Mouse (Mus musculus): ENCODE measurements around the gene Ntn4. TPM values are rescaled to one million over a fixed set of nuclear protein-coding genes. Genes with fewer than 3 reads are reported as not detected.

The Ntn4 gene
- total RNA-seq, 2 experiments from 2014 or later: 6.4 to 7.8 TPM

DNA sequence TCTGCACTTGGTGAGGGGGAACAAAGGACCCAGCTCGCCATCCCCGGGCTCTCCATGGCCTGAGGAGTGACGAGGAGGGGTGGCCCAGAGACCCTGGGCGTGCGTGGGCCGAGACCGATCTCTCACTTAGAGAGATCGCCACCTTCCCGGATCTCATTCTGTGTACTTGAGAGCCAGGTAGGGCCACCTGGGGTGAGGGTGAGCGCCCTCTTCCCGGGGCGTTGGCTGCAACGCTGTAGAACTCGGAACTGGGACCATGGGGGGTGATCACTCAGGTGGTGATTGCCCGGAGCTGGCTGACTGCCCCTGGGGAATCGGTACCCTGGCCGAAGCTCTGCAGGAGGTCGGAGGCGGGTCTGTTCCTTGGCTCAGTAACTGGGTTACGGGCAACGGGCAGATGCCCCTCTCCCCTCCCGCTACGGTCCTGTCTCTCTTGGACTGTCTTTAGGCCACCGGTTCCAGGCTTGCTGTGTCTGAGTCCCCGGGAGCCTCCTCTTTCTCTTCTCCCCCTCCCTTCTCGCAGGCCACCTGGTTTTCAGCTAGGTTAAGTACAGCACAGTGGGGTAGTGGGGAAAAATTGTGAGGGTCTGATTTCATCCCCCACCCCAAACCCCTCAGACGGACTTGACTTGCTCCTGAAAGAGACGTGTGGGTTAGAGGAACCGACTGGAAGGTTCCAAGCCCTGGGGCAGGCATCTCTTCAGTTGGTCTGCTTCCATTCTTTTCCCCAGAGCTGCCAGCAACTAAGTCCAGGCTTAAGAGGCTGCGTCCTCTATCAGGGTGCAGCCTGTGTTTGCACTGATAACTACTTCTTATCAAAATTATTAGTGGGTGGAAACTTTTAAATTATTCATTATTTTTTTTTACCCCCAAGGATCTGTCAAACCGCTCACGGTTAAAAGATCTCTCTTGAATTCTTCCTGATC lies 1.6 kb downstream of the Ntn4 start:
- DNase-seq (ENCODE audit: low spot score in 2 of 2): no peak

DNA sequence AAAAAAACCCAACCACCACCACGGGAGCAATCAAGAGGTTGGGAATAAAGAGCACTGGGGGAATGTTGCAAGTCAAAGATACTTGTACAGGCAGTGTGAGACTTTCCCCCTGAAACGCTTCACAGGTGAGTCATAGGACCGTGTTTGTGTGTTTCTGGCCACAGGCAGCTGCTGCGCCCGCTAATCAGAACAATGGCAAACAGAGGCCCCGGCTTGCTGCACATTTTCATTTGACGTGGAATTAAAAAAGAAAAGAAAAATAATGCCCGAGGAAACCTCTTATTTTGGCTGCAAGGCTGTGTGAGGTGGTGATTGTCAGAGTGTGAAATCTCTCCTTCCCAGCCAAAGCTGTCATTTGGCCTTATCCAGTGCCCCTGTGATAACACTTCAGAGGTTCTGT lies 2.4 kb downstream of the Ntn4 start:
- DNase-seq (ENCODE audit: low spot score in 2 of 2): no peak

DNA sequence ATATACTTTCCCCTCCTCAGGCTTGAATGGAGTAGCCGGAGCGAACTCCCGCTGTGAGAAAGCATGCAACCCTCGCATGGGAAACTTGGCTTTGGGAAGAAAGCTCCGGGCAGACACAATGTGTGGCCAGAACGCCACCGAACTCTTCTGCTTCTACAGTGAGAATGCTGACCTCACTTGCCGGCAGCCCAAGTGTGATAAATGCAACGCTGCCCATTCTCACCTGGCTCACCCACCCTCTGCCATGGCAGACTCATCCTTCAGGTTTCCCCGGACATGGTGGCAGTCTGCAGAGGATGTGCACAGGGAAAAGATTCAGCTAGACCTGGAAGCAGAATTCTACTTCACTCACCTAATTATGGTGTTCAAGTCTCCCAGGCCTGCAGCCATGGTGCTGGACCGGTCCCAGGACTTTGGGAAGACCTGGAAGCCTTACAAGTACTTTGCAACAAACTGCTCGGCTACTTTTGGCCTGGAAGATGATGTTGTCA lies 4.0 kb downstream of the Ntn4 start:
- DNase-seq (ENCODE audit: low spot score in 2 of 2): no peak

DNA sequence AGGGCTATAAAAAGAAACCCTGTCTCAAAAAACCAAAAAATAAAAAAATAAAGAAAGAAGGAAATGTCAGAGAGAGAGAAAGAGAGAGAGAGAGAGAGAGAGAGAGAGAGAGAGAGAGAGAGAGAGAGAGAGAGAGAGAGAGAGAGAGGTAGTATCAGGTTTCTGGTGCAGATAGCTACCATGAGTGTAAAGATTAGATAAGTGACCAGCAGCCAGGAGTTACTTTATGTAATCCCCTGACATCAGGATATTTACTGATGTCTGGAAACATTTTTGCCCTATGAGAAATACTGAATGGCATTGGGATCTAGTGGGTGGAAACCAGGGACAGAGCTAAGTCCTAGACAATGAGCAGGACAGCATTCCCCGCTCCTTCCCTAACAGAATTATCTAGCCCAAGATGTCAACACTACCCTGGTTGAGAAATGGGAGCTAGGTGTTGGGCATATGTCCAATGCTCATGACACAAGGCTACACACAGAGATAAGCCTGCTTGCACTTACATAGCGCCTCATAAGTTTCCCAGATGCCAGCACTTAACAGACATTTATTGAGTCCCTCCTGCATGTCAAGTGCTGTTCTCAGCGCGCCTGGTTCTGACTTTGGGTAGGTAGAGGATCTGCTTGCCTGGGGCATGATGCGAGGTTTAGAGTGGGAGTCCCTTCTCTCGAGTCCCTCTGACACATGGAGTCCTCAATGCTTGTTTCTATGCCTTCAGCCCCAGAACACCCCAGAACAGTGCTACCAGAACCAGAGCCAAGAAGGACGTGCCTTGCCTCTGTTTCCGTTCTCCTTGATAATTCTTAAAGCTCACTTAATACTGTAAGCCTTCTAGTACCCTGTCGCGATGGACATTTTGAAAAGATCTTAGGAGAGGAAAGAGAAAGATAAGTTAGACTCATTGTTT lies 7.4 kb downstream of the Ntn4 start:
- DNase-seq (ENCODE audit: low spot score in 2 of 2): no peak

DNA sequence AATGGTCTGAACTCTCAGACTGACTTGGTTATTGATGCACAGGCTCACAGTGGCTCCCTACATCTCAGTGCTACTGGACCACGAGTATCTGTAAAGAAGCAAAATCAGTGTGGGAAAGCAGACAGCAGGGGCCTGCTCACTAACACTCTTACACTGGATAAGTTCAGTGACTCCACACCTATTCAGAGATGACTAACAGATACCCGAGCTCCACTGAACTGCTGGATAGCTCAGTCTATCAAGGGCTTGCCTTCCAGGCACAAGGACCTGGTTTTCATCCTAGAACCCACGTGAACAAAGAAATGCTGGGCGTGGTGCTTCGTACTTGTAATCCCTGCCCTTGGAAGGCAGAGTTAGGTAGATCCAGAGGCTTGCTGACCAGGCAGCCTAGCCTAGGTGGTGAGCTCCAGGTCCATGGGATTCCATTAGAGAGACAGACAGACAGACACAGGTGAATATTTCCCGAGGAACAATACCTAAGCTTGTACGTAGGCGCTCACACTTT lies 8.2 kb downstream of the Ntn4 start:
- no peak for DNase-seq (ENCODE audit: low spot score in 2 of 2)

DNA sequence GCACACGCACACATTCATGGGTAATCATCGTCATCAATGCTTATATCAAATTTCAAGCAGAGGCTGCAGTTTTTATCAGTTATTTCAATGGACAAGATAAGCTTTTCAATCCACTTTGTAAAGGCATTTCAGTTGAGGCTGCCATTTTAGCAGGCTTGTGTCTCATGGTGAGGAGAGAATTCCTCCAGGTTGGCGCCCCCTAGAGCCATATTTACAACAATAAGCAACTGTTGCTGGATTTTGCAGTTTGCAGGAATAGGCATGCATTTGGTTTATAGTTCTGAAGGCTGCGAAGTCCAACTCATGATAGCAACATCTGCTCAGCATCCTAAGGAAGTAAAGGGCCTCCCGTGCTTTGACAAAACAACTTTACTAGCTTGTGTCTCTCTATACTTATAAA lies 8.6 kb downstream of the Ntn4 start:
- DNase-seq (ENCODE audit: low spot score in 2 of 2): no peak

DNA sequence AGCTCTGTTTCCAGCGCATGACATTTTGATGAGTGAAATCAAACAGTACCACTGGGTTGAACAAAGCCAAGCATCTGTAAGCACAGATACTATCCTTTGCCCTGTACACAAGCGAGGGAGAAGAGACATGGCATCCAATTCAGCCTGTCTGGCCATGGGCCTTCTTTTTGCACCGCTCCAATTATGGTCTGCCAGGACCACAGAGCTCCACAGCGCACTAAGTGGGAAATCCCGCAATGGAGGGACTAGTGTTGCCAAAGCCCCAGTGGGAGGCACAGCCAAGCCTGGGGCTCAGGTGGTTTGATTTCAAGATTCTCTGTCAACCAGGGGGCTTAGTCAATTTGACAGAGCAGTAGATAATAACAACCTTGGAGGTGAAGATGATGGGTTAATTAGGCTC lies 9.1 kb downstream of the Ntn4 start:
- no peak for DNase-seq (ENCODE audit: low spot score in 2 of 2)

DNA sequence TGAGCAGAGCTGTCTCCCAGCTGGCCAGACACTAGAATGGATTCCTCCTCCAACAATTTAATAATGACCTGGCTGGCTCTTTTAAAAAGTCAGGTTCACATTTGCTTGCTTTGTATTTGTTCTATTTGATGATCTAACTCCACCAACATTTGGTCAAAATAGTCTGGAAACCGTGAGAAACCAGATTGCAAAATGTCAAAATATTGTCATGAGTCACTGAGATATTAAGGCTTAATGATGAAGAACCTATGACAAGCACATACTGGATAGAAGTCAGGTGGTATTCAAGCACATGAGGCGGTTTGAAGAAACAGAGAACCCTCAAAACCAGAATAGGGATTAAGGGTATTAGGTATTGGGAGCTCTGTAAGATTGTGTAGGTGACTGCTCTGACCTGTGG lies 12.8 kb downstream of the Ntn4 start:
- DNase-seq (ENCODE audit: low spot score in 2 of 2): no peak

DNA sequence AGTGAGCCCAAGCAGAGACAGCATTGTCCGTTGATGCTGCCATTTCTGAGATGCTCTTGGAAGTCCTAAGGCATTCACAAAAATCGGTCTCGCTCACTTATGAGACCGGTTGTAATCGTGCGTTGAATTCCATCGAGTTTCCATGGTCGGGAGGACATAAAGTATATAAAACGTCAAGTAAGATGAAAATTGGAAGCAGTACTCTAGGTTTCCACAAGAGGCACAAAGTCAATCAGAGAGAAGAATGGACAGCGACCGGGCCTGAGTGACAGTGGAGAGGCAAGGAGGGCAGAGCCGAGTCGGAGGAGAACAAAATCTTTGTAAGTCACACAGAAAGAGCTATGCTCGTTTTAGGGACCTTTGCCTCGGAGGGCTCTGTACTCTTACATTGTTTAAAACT lies 14.9 kb downstream of the Ntn4 start:
- no peak for DNase-seq (ENCODE audit: low spot score in 2 of 2)

DNA sequence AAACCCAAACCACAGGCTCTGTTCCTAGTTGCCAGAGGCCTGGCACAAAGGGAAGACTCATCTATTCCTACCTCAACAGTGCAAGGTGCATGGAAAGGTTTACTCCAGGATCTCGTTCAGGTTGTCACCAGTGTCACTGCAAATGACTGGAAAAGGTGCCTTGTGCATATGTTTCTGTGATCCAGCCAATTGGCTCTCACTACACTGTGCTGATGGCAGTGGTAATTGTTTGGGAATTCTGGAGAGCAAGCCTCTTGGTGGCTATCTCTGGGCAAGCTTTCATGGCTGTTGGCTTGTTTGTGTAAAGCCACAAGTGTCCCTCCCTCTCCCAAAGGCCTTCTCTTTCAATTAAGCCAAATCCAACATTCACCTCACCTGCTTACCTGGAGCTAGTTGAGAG lies 19.3 kb downstream of the Ntn4 start:
- DNase-seq (ENCODE audit: low spot score in 2 of 2): no peak

DNA sequence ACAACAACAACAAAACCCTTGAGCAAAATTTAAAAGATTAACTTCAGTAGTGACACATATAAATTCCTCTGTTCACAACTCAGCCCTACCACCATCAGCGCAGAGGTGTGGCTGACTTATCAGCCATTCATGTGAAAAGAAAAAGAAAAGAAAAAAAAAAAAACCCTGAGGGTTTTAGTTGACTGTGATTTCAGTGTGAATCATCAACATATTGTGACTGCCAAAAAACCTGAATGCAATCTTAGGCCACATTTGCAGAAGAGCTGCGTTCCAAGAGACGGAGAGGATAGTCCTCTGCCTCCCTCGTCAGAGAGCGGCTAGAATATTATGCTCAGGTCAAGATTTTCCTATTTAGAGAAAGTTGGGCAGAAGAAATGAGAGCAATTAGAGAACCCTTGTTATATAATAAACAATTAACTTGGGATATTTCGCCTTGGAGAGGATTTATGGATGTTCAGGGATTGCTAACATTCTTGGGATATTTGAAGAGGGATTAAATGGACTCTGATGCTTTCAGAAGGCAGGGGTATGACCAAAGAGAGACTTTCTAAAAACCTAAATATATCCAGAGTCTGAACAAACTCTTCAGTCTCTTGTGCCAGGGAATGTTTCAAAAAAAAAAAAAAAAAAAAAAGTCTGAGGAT lies 21.0 kb downstream of the Ntn4 start:
- no peak for DNase-seq (ENCODE audit: low spot score in 2 of 2)

DNA sequence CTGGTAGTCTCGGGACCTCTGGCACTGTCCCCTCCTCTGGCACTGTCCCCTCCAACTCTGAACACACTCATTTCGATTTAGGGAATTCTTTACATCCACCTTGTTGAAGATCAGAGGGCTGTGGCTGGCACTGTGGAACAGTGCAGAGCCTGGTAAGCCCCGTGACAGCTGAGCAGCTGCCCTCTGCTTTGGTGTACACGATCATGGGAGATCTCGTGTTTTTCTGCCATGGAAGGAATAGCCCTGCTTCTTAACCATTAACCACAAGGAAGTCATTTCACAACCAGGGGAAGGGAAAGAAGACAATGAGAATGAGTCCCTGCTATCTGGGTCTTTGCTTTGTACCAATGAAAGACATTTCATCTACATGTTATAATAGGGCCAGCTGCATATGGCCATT lies 21.5 kb downstream of the Ntn4 start:
- no peak for DNase-seq (ENCODE audit: low spot score in 2 of 2)

DNA sequence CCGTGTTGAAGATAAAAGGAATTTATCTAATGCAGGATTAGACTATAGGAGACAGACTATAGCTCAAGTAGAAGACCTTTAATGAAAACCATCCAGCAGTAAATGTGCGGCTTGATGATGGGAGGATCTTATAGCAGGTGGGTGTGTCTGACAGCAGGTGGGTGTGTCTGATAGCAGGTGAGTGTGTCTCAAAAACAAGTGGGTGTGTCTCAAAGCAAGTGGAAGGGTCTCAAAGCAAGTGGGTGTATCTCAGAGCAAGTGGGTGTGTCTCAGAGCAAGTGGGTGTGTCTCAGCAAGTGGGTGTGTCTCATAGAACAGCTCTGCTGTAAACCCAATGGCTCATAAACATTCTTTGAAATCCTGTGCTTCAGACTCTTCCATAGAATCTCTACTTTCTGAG lies 25.7 kb downstream of the Ntn4 start:
- DNase-seq (ENCODE audit: low spot score in 2 of 2): no peak

DNA sequence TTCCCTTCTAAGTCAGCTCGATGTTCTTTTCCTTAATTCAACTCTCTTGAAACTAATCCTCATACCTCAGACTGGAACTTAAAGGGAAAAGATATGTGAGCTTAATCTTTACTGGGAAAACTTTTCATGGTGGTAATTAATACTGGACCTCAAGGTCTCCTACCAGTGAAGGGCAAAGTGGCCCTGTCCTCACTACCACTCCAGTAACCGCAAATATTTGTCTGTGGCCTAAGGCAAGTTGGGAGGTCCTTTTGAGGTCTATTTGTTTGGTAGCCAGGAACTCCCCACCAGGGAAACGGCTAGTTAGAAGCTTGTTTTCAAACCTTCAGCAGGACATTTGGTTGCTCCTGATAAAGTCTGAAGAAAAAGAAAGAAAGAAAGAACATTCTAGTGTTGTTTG lies 26.5 kb downstream of the Ntn4 start:
- no peak for DNase-seq (ENCODE audit: low spot score in 2 of 2)

DNA sequence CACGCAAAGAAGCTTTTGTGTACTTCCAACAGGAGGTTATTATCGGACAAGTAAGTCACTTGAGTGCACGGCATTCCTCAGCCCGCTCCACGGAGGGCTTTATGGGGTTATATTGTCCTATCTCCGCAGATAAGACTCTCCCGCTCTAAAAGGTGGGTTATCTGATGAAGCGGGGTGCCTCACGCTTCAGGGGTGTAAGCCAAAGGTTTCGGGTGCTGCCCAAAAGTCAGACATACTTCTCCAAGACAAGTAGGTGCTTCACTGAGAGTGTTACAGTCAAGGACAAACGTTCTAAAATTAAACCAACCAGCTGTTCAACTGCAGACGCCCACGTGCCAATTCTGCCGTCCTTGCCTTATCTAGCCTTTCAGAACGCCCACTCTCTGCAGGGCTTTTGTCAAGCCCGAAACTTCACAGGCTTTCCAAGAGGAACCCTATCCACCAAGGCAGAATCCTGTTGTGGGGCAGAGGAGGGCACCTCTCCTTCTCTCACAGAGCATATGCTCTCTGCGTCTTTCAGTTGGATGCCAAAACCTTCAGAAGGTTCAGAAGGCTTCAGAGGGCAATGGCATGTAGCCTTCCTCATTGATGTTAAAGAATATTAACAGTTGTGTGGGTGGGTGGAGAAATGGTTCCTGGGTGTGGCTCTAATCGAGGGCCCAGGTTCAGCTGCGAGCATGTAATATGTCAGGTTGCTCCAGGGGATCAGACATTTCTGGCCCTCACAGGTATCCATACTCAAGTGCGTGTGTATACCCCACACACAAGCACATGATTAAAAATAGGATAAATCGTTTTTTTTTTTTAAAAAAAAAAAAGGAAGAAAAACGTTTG lies 32.4 kb downstream of the Ntn4 start:
- peak in 1 of 2 experiments; percentile 7 for DNase-seq (ENCODE audit: low spot score in 2 of 2)

DNA sequence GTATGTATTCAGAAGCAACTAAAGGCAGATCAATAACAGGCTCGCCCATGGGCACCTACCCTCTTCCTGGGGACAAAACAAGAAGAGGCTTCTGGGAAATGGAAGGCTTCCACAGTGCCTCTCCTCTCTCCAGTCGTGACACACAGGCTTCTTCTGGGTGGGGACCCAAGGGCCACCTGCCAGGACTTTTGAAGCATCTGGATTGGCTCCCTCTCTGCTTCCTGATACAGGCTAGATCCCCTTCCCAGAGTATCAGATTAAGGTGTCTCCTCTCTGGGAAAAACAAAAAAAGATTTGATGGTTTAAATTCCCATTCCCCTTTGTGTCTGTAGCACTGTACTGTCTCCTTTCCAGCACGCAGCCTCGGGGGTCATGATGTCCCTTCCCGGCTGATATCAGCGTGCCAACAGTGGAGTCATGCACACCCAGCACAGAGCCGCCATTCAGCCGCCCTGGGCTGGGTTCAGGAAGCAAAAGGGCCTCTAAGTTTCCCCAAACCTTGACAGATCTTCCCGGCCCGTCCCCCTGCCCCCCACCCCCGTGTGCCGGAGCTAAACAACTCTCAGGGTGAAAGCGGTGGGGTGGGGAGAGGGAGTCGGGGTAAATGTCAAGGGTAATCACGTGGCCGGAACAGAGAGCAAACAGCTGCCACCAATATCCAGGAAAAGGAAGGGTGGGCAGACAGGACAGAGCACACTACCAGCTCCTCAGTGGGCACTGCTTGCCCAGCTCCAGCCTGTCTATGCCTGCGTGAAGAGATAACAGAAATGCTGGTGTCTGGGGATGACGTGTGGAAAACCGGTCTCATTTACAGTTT lies 38.9 kb downstream of the Ntn4 start:
- DNase-seq (ENCODE audit: low spot score in 2 of 2): no peak

DNA sequence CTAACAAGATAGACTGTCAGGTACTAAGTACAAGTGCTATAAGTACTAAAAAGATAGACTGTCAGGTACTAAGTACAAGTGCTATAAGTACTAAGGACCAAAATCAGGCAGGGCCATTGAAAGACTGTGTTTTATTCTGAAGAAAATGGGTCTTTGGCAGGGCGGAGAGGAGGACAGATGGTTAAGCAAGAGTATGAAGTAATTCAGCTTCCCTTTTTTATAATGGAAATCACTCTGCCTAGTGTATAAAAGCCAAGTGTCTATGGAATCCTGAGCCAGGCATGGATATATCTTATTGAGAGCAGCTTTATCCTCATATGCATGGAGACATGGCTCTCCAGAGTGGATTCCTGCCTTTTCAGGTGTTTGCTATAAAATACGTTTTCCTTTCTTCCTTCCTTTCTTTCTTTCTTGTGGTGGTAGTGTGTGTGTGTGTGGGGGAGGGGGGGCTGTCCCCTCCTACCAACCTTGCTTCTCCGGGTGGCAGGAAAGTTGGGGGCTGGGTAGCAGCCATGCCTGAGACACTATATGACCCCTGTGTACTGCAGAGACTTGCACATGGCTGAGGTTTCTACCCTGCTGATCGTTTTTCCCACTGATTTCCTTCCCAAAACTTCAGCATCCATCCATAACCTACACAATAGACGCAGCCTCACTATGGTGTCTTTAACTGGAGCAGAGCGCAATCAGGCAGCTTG lies 40.3 kb downstream of the Ntn4 start:
- no peak for DNase-seq (ENCODE audit: low spot score in 2 of 2)

DNA sequence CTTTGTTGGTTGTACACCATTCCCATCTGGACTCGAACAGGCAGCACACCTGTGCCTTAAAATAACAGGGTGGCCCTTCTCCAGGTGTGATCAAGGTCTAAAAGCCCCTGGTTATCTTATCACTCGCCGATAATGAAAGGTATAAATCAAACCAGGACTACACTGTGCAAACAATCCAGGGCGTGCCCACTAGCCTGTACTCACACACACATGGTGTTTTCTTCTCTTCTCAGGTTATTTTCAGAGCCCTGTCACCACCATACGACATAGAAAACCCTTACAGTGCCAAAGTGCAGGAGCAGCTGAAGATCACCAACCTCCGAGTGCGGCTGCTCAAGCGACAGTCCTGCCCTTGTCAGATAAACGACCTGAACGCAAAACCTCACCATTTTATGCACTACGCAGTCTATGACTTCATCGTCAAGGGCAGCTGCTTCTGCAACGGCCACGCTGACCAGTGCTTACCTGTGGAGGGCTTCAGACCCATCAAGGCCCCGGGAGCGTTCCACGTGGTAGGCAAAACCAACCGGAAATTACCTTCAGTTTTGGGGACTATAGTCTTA lies 41.8 kb downstream of the Ntn4 start:
- DNase-seq (ENCODE audit: low spot score in 2 of 2): no peak

DNA sequence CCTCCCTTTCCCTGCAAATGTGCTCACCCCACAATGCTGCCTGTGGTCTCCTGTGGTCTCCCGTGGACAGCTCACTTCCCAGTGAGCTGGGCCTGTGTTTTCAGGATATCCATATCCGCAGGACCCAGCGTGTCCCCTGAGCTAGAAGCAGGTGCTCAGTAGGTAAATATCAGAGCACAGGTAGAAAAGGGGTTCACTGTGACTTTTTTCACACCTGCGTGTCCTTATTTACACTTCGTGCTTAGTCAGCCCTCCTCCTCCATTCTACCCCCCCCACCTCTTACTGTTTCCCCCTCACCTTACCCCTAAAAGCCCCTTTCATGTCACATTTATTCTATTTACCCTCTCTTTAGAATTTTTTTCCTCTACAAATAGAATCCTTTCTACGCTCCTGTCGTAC lies 42.7 kb downstream of the Ntn4 start:
- no peak for DNase-seq (ENCODE audit: low spot score in 2 of 2)
